Mouse (Mus musculus) skeletal muscle tissue, adult 2 months (tissue): ENCODE results near the gene Cryga.
"Not testable (repeated sequence)": the region's sequence is repeated elsewhere in the genome, so short reads cannot be mapped to it uniquely, and the experiment has no call there.

Experiments
- DNase-seq: peaks from one replicate; pipeline ENCODE4 v3.0.0-alpha.2; 2012; ENCODE audit warnings: low read depth, low spot score

Gene Cryga

GRCm38 (mm10) chr1:65091566-65091965, 11.6 kb downstream of the Cryga start:
- DNase-seq: no peak

- DNase-seq: peak; percentile 39
Observed at GRCm38 (mm10) chr1:65090370-65090769, 12.8 kb downstream of the Cryga start.

- peak; percentile 38 for DNase-seq
Observed at GRCm38 (mm10) chr1:65088567-65089356, 14.4 kb downstream of the Cryga start.

- no peak for DNase-seq
Observed at GRCm38 (mm10) chr1:65082188-65082587, 21.0 kb downstream of the Cryga start, which contains the start of gene Crygb. Crygb (minus strand) TSS chr1:65082288.

GRCm38 (mm10) chr1:65075607-65076006, 27.6 kb downstream of the Cryga start:
- no peak for DNase-seq

- no peak for DNase-seq
Observed at GRCm38 (mm10) chr1:65073589-65073988, 29.6 kb downstream of the Cryga start, which contains the start of gene Crygc. Crygc (minus strand) TSS chr1:65073689.

- DNase-seq: no peak
Observed at GRCm38 (mm10) chr1:65067842-65068241, 35.3 kb downstream of the Cryga start.

GRCm38 (mm10) chr1:65064201-65064600, 39.0 kb downstream of the Cryga start:
- no peak for DNase-seq

- no peak for DNase-seq
Observed at GRCm38 (mm10) chr1:65063352-65063751, 39.8 kb downstream of the Cryga start, which contains the start of gene Crygd. Crygd (minus strand) TSS chr1:65063452.

GRCm38 (mm10) chr1:65052140-65052539, 51.0 kb downstream of the Cryga start:
- DNase-seq: no peak

- DNase-seq: no peak
Observed at GRCm38 (mm10) chr1:65051696-65052095, 51.5 kb downstream of the Cryga start.

GRCm38 (mm10) chr1:65050952-65051351, 52.2 kb downstream of the Cryga start, which contains the start of gene Cryge:
Cryge (minus strand) TSS chr1:65051149.
- not testable (repeated sequence) for DNase-seq
